Mouse (Mus musculus): ENCODE measurements at regions not wholly inside any gene's neighbourhood (a gene's known extent, or its start where the extent isn't known, plus 50 kb on each side); places are given as distances from the start of the nearest gene placed in this dataset.

GRCm38 (mm10) chr17:51407046-51407445, 227.9 kb upstream of the Tbc1d5 start:
- DNase-seq: peak; percentile 3
- intact Hi-C loops (cut with DNase I): no loop called here

GRCm38 (mm10) chr17:51405059-51405458, 225.9 kb upstream of the Tbc1d5 start:
- intact Hi-C loops (cut with DNase I): no loop called here
- DNase-seq: no peak

- DNase-seq: no peak
- intact Hi-C loops (cut with DNase I): no loop called here
Observed at GRCm38 (mm10) chr17:51397973-51398372, 218.8 kb upstream of the Tbc1d5 start.

GRCm38 (mm10) chr17:51393771-51394221, 214.6 kb upstream of the Tbc1d5 start:
- DNase-seq: peak; percentile 83
- intact Hi-C loops (cut with DNase I): no loop called here

- intact Hi-C loops (cut with DNase I): no loop called here
- no peak for DNase-seq
Observed at GRCm38 (mm10) chr17:51391871-51392270, 212.7 kb upstream of the Tbc1d5 start.

GRCm38 (mm10) chr17:51382552-51382951, 203.4 kb upstream of the Tbc1d5 start:
- intact Hi-C loops (cut with DNase I): no loop called here
- DNase-seq: no peak

- DNase-seq: no peak
- intact Hi-C loops (cut with DNase I): no loop called here
Observed at GRCm38 (mm10) chr17:51371937-51372479, 192.9 kb upstream of the Tbc1d5 start.

GRCm38 (mm10) chr17:51370990-51371389, 191.8 kb upstream of the Tbc1d5 start:
- intact Hi-C loops (cut with DNase I): no loop called here
- DNase-seq: no peak

- intact Hi-C loops (cut with DNase I): no loop called here
- DNase-seq: no peak
Observed at GRCm38 (mm10) chr17:51370085-51370484, 190.9 kb upstream of the Tbc1d5 start.

GRCm38 (mm10) chr17:51362801-51363200, 183.6 kb upstream of the Tbc1d5 start:
- intact Hi-C loops (cut with DNase I): no loop called here

GRCm38 (mm10) chr17:51362271-51362670, 183.1 kb upstream of the Tbc1d5 start:
- intact Hi-C loops (cut with DNase I): no loop called here
- DNase-seq: peak; percentile 40

More at GRCm38 (mm10) chr17:51362801-51363200, 183.6 kb upstream of the Tbc1d5 start:
- no peak for DNase-seq

GRCm38 (mm10) chr17:51358362-51358739, 179.2 kb upstream of the Tbc1d5 start:
- DNase-seq: no peak
- intact Hi-C loops (cut with DNase I): no loop called here

GRCm38 (mm10) chr17:51357690-51358361, 178.7 kb upstream of the Tbc1d5 start:
- intact Hi-C loops (cut with DNase I): no loop called here

GRCm38 (mm10) chr17:51356447-51356846, 177.3 kb upstream of the Tbc1d5 start:
- intact Hi-C loops (cut with DNase I): no loop called here
- peak; percentile 16 for DNase-seq

More at GRCm38 (mm10) chr17:51357690-51358361, 178.7 kb upstream of the Tbc1d5 start:
- DNase-seq: no peak

- intact Hi-C loops (cut with DNase I): no loop called here
- DNase-seq: no peak
Observed at GRCm38 (mm10) chr17:51321868-51322267, 142.7 kb upstream of the Tbc1d5 start.

GRCm38 (mm10) chr17:51321025-51321424, 141.9 kb upstream of the Tbc1d5 start:
- intact Hi-C loops (cut with DNase I): no loop called here
- peak; percentile 21 for DNase-seq

- no peak for DNase-seq
- intact Hi-C loops (cut with DNase I): no loop called here
Observed at GRCm38 (mm10) chr17:51304964-51305363, 125.8 kb upstream of the Tbc1d5 start.

- intact Hi-C loops (cut with DNase I): no loop called here
- DNase-seq: no peak
Observed at GRCm38 (mm10) chr17:51290741-51291140, 111.6 kb upstream of the Tbc1d5 start.

- peak; percentile 29 for DNase-seq
- intact Hi-C loops (cut with DNase I): loop anchor here (2.0 kb wide), 1 partner anchor 56 kb away; no protein-coding TSS in a partner anchor
Observed at GRCm38 (mm10) chr17:51288751-51289150, 109.6 kb upstream of the Tbc1d5 start.

- no peak for DNase-seq
- intact Hi-C loops (cut with DNase I): loop anchor here (2.0 kb wide), 1 partner anchor 57 kb away; no protein-coding TSS in a partner anchor
Observed at GRCm38 (mm10) chr17:51287878-51288277, 108.7 kb upstream of the Tbc1d5 start.

GRCm38 (mm10) chr17:51285362-51285761, 106.2 kb upstream of the Tbc1d5 start:
- peak; percentile 54 for DNase-seq
- intact Hi-C loops (cut with DNase I): no loop called here

- intact Hi-C loops (cut with DNase I): no loop called here
- DNase-seq: no peak
Observed at GRCm38 (mm10) chr17:51278771-51279170, 99.6 kb upstream of the Tbc1d5 start.

All from left cerebral cortex, postnatal 4 days (tissue).